Mouse (Mus musculus) small intestine, adult 2 months (tissue): ENCODE data around the gene Gm28051. TPM values are rescaled to one million over a fixed set of nuclear protein-coding genes. Genes with fewer than 3 reads are reported as not detected.

Experiments used
- H3K27ac ChIP-seq: fragments of 200-500 bp; 2 replicates; pipeline ENCODE4 v1.5.1; 2012; ENCODE audit warnings: low read depth, low read length, control low read depth, inconsistent platforms; ENCODE audit not compliant: insufficient read depth
- H3K27me3 ChIP-seq: fragments of 200-500 bp; 2 replicates; pipeline ENCODE4 v1.6.1; 2012; ENCODE audit warnings: mild to moderate bottlenecking, moderate library complexity, low read length, inconsistent platforms; ENCODE audit not compliant: control insufficient read depth, insufficient read depth
- H3K36me3 ChIP-seq: fragments of 200-500 bp; 2 replicates; pipeline ENCODE4 v1.6.1; 2012; ENCODE audit warnings: mild to moderate bottlenecking, low read length, control low read depth, inconsistent platforms; ENCODE audit not compliant: control insufficient read depth, insufficient read depth
- H3K4me1 ChIP-seq: fragments of 200-500 bp; 2 replicates; pipeline ENCODE4 v1.6.1; 2012; ENCODE audit warnings: low read length, inconsistent platforms, mixed read lengths; ENCODE audit not compliant: control insufficient read depth, insufficient read depth, insufficient read length
- H3K4me3 ChIP-seq: fragments of 200-500 bp; 2 replicates; pipeline ENCODE4 v1.5.1; 2012; ENCODE audit warnings: low read depth, mild to moderate bottlenecking, control low read depth, inconsistent platforms, low read length, moderate library complexity
- CTCF ChIP-seq: fragments of 200-500 bp; IDR thresholded peaks from 2 replicates; pipeline ENCODE4 v1.5.1; 2012; ENCODE audit warnings: low read depth, mild to moderate bottlenecking, control low read depth, inconsistent platforms, low read length, moderate library complexity, mixed read lengths; ENCODE audit not compliant: insufficient replicate concordance, insufficient read length; ENCODE audit errors: extremely low read depth
- POLR2A ChIP-seq: fragments of 200-500 bp; IDR thresholded peaks from 2 replicates; pipeline ENCODE4 v1.6.1; 2012; ENCODE audit warnings: low read depth, mild to moderate bottlenecking, control low read depth, inconsistent platforms, low read length, moderate library complexity
- WGBS: fragments of 180-500 bp; shearing (Covaris S2); methylation state at CpG from one replicate; pipeline ENCODE4 v1.1.7; 2018; 5-methylcytosine and 5-hydroxymethylcytosine counted together
- polyA plus RNA-seq: library from polyadenylated mRNA; depleted of rRNA; stranded (reverse); fragments of >200 nt; gene quantifications from 2 replicates; pipeline ENCODE4 v1.2.3, GENCODE M21; 2012

Gm28051 gene
- polyA plus RNA-seq, 1 experiment = not detected

DNA sequence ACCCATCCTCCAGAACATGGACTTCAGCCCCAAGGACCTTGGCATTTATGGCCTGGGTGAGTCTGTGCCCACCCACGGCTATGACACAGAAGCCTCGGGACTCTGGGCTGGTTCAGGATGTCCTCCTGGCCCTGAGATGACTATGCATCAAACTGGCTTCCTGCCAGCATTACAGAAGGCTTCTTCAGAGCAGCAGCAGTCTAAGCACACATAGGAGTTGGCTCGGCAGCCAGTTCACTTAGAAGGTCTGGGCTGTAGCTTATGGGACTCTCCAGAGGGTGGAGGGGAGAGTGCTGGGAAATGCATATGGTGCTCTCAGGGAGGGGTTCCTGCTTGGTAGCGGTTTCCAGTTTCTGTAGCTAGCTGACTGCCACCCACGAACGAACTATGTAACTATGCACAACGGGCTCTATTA lies 31.8 kb downstream of the Gm28051 start:
- TF ChIP-seq CTCF (no peak), POLR2A (no peak; the same call in 1 of the 2 replicates)

GRCm38 (mm10) chr12:102725146-102725545 lies 32.4 kb downstream of the Gm28051 start:
- 83% methylated on average over 6 of the region's 6 CpGs for WGBS
- no peaks in the 10 kb centered on the region for H3K36me3 ChIP-seq
- no peak for TF ChIP-seq CTCF
- no peak for TF ChIP-seq POLR2A
- H3K27me3 ChIP-seq = no peaks in the 10 kb centered on the region
- H3K4me3 ChIP-seq = no peak overlapping the region
- peaks cover 24% of the 10 kb centered on the region for H3K4me1 ChIP-seq
- H3K27ac ChIP-seq = peak overlapping the region; percentile 88

More for the DNA sequence above, 31.8 kb downstream of the Gm28051 start:
- no peaks in the 10 kb centered on the region for H3K36me3 ChIP-seq
- peak overlapping the region; percentile 88 for H3K27ac ChIP-seq
- no peaks in the 10 kb centered on the region for H3K27me3 ChIP-seq
- WGBS = 35% methylated on average over 7 of the region's 7 CpGs
- H3K4me1 ChIP-seq = peaks cover 29% of the 10 kb centered on the region
- H3K4me3 ChIP-seq = no peak overlapping the region

DNA sequence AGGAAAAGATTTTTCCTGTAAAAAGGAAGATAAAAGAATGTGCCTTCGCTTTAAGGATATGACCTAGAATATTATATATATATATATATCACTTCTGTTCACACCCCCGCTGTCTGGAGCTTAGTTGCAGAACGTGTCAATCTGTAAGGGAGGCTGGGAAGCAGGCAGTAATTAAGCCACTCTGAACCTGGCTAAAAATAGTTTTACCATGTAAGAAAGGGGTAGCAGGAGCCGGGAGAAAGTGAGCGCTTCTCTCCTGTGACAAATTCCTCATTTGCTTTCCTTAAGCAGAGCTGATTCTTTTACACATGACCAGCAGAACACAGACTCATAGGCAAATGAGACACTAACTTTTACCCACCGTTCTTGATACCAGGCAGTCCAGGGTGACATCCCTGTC lies 33.7 kb downstream of the Gm28051 start:
- TF ChIP-seq CTCF (no peak), POLR2A (no peak)
- Histone ChIP-seq H3K27ac (no peak overlapping the region), H3K4me1 (peaks cover 19% of the 10 kb centered on the region), H3K27me3 (no peaks in the 10 kb centered on the region), H3K36me3 (no peaks in the 10 kb centered on the region), H3K4me3 (no peak overlapping the region)
- WGBS = 87% methylated on average over 6 of the region's 6 CpGs

- no peaks in the 10 kb centered on the region for H3K27me3 ChIP-seq
- no peak overlapping the region for H3K27ac ChIP-seq
- 73% methylated on average over 8 of the region's 8 CpGs for WGBS
- no peak overlapping the region for H3K4me3 ChIP-seq
- no peak for TF ChIP-seq POLR2A
- no peak for TF ChIP-seq CTCF
- H3K4me1 ChIP-seq = peaks cover 16% of the 10 kb centered on the region
- H3K36me3 ChIP-seq = no peaks in the 10 kb centered on the region
Observed at GRCm38 (mm10) chr12:102722966-102723365, 34.6 kb downstream of the Gm28051 start.

GRCm38 (mm10) chr12:102722451-102722850 lies 35.1 kb downstream of the Gm28051 start:
- Histone ChIP-seq H3K36me3 (no peaks in the 10 kb centered on the region), H3K27me3 (no peaks in the 10 kb centered on the region), H3K27ac (no peak overlapping the region), H3K4me3 (no peak overlapping the region), H3K4me1 (peaks cover 16% of the 10 kb centered on the region)
- 76% methylated on average over 11 of the region's 11 CpGs for WGBS
- TF ChIP-seq POLR2A = no peak
- TF ChIP-seq CTCF = no peak

GRCm38 (mm10) chr12:102719552-102720315 lies 37.8 kb downstream of the Gm28051 start:
- no peaks in the 10 kb centered on the region for H3K27me3 ChIP-seq
- H3K36me3 ChIP-seq = no peaks in the 10 kb centered on the region
- no peak overlapping the region for H3K4me3 ChIP-seq
- H3K4me1 ChIP-seq = peaks cover under 1% of the 10 kb centered on the region
- WGBS = 26% methylated on average over 13 of the region's 13 CpGs
- H3K27ac ChIP-seq = no peak overlapping the region
- peak; percentile 87; the same call in 1 of the 2 replicates for TF ChIP-seq CTCF
- no peak for TF ChIP-seq POLR2A

DNA sequence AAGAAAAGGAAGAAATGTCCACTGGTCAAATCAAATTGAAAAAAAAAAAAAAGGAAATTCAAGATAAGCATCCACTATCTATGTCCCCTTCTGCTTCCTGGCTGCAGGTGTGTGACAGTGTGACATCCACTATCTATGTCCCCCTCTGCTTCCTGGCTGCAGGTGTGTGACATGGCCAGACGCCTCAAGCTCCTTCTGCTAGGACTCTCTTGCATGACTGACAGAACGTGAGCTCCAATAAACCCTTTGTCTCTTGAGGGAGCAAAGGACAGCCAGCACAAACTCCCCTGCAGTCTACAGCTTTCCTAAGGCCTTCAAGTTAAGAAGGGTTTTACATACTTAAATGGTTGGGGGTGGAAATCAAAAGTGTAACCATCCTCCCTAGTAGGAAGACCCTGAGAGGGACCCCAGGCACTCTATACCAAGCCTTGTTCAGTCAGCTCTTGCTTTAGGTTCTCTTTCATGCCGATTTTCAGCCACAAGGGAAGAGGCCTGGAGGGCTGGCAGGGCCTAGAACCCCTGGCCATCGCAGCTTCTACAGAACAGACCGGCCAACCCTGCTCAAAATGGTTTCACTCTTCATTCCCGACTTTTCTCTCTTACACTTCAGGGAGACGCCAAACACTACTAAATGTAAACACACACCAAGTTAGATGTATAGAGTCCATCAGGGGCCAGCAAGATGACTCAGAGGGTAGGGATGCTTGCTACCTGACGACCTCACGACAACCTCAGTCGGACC lies 42.7 kb downstream of the Gm28051 start:
- Histone ChIP-seq H3K27me3 (no peaks in the 10 kb centered on the region), H3K27ac (no peak overlapping the region), H3K4me1 (peaks cover 3% of the 10 kb centered on the region), H3K4me3 (no peak overlapping the region), H3K36me3 (no peaks in the 10 kb centered on the region)
- TF ChIP-seq POLR2A (no peak), CTCF (no peak)
- 88% methylated on average over 10 of the region's 10 CpGs for WGBS
